Mouse (Mus musculus) liver, embryonic 16.5 days (tissue): ENCODE data around the gene Gm47791. TPM values are rescaled to one million over a fixed set of nuclear protein-coding genes. Genes with fewer than 3 reads are reported as not detected.

Experiments
- ATAC-seq: fragments of 200-750 bp; cut with Nextera tagmentation; 2 replicates; pipeline ENCODE4 v1.8.0; 2017; ENCODE audit warnings: low read depth, mild to moderate bottlenecking, moderate number of reproducible peaks, moderate library complexity
- H3K27ac ChIP-seq: fragments of 300-500 bp; sonication (generic); 2 replicates; pipeline ENCODE4 v1.5.1; 2014; ENCODE audit warnings: mild to moderate bottlenecking, low read length
- H3K27me3 ChIP-seq: fragments of 300-500 bp; sonication (generic); 2 replicates; pipeline ENCODE4 v1.6.1; 2014; ENCODE audit warnings: low read depth, low read length, mixed read lengths; ENCODE audit not compliant: control insufficient read depth, insufficient read depth
- H3K36me3 ChIP-seq: fragments of 300-500 bp; sonication (generic); 2 replicates; pipeline ENCODE4 v1.6.1; 2014; ENCODE audit warnings: mild to moderate bottlenecking; ENCODE audit not compliant: control insufficient read depth, insufficient read depth
- H3K4me1 ChIP-seq: fragments of 300-500 bp; sonication (generic); 2 replicates; pipeline ENCODE4 v1.6.1; 2014; ENCODE audit warnings: low read depth, low read length, mixed read lengths; ENCODE audit not compliant: control insufficient read depth
- H3K4me2 ChIP-seq: fragments of 300-500 bp; sonication (generic); 2 replicates; pipeline ENCODE4 v1.6.1; 2014; ENCODE audit warnings: low read depth, low read length, mixed read lengths
- H3K4me3 ChIP-seq: fragments of 300-500 bp; sonication (generic); 2 replicates; pipeline ENCODE4 v1.5.1; 2014; ENCODE audit warnings: low read depth, mild to moderate bottlenecking, low read length
- H3K9ac ChIP-seq: fragments of 300-500 bp; sonication (generic); 2 replicates; pipeline ENCODE4 v1.6.1; 2014; ENCODE audit warnings: low read depth, low read length
- H3K9me3 ChIP-seq: fragments of 300-500 bp; sonication (generic); replicated peaks from 2 replicates; pipeline ENCODE4 v1.6.1; 2016; ENCODE audit warnings: low read length; ENCODE audit not compliant: control insufficient read depth
- WGBS: fragments of 180-500 bp; shearing (Covaris S2); extraction: QIAGEN DNeasy Blood & Tissue Kit; methylation state at CpG from one replicate; pipeline ENCODE4 v1.1.7; 2014; ENCODE audit not compliant: insufficient replicate concordance; 5-methylcytosine and 5-hydroxymethylcytosine counted together
- polyA plus RNA-seq: library from polyadenylated mRNA; unstranded; fragments of >200 nt; fragmentation: Nextera tagmentation; extraction: Ambion mirVana; gene quantifications from 2 replicates; pipeline ENCODE4 v1.2.1, GENCODE M21; 2015

Gm47791 gene
- polyA plus RNA-seq, 1 experiment from 2014 or later, result not detected

- whole genome bisulfite sequencing, result 69% methylated on average over 5 of the region's 5 CpGs
- no peak overlapping the region for H3K4me2 ChIP-seq
- no peak for ATAC-seq
- no peak overlapping the region for H3K4me3 ChIP-seq
- no peak overlapping the region for H3K9ac ChIP-seq
- no peaks in the 10 kb centered on the region for H3K9me3 ChIP-seq
- H3K27ac ChIP-seq, result no peak overlapping the region
- no peaks in the 10 kb centered on the region for H3K36me3 ChIP-seq
- H3K27me3 ChIP-seq, result no peaks in the 10 kb centered on the region
- H3K4me1 ChIP-seq, result no peaks in the 10 kb centered on the region
These were observed 2.2 kb upstream of the Gm47791 start for GRCm38 (mm10) chr1:82773208-82773607.

GRCm38 (mm10) chr1:82772428-82772827 lies 1.4 kb upstream of the Gm47791 start:
- Histone ChIP-seq H3K27ac (no peak overlapping the region), H3K4me2 (no peak overlapping the region), H3K27me3 (no peaks in the 10 kb centered on the region), H3K36me3 (no peaks in the 10 kb centered on the region), H3K4me3 (no peak overlapping the region), H3K4me1 (no peaks in the 10 kb centered on the region), H3K9me3 (no peaks in the 10 kb centered on the region), H3K9ac (no peak overlapping the region)
- WGBS, result 51% methylated on average over 4 of the region's 4 CpGs
- no peak for ATAC-seq

DNA sequence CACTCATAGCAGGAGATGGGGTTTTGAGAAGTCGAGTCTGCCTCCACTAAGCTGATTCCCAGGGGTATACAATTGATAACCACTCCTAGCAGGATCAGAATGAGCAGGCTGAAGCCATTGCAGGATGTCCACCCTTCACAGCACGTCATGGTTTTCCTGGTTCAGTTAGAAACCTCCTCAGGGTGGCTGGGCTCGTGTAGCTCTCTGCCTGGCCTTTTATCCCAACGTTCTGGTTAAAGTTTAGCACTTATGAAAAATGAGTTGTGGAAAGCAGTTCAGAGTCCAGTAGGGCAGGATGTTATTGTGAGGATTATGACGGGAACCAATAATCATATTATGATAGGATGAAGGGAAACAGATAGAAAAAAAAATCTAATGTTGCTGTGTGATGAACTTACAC lies 2.8 kb downstream of the Gm47791 start, which contains the start of gene Tm4sf20:
Gene Tm4sf20, minus strand, starts transcription at position 193 of the 400 bp plus-strand sequence.
- Histone ChIP-seq H3K4me3 (no peak within 1 kb of the TSS), H3K9ac (no peak within 1 kb of the TSS), H3K9me3 (no peaks in the 10 kb centered on the region), H3K36me3 (no peaks in the 10 kb centered on the region), H3K27me3 (no peaks in the 10 kb centered on the region), H3K4me2 (no peak within 1 kb of the TSS), H3K27ac (no peak within 1 kb of the TSS), H3K4me1 (no peaks in the 10 kb centered on the region)
- 39% methylated on average over 5 of the region's 5 CpGs for WGBS
- no peak for ATAC-seq

- Histone ChIP-seq H3K36me3 (no peaks in the 10 kb centered on the region), H3K9ac (no peak overlapping the region), H3K4me3 (no peak overlapping the region), H3K27me3 (no peaks in the 10 kb centered on the region), H3K9me3 (no peaks in the 10 kb centered on the region), H3K4me2 (no peak overlapping the region), H3K4me1 (no peaks in the 10 kb centered on the region), H3K27ac (no peak overlapping the region)
- 61% methylated on average over 4 of the region's 4 CpGs for WGBS
- no peak for ATAC-seq
These were observed 4.4 kb downstream of the Gm47791 start for GRCm38 (mm10) chr1:82766641-82767040.

- no peak overlapping the region for H3K9ac ChIP-seq
- H3K4me1 ChIP-seq, result no peaks in the 10 kb centered on the region
- H3K27me3 ChIP-seq, result no peaks in the 10 kb centered on the region
- no peaks in the 10 kb centered on the region for H3K36me3 ChIP-seq
- no peak for ATAC-seq
- H3K27ac ChIP-seq, result no peak overlapping the region
- H3K9me3 ChIP-seq, result no peaks in the 10 kb centered on the region
- no peak overlapping the region for H3K4me3 ChIP-seq
- 47% methylated on average over 1 of the region's 1 CpGs for WGBS
- H3K4me2 ChIP-seq, result no peak overlapping the region
These were observed 4.8 kb downstream of the Gm47791 start for GRCm38 (mm10) chr1:82766227-82766626.

- Histone ChIP-seq H3K27me3 (no peaks in the 10 kb centered on the region), H3K4me1 (no peaks in the 10 kb centered on the region), H3K4me2 (no peak overlapping the region), H3K27ac (no peak overlapping the region), H3K9ac (no peak overlapping the region), H3K36me3 (no peaks in the 10 kb centered on the region), H3K9me3 (no peaks in the 10 kb centered on the region), H3K4me3 (no peak overlapping the region)
- ATAC-seq, result no peak
- WGBS, result 74% methylated on average over 1 of the region's 1 CpGs
These were observed 8.8 kb downstream of the Gm47791 start for GRCm38 (mm10) chr1:82762274-82762673.

- Histone ChIP-seq H3K36me3 (no peaks in the 10 kb centered on the region), H3K4me3 (no peak overlapping the region), H3K9ac (no peak overlapping the region), H3K4me2 (no peak overlapping the region), H3K27me3 (no peaks in the 10 kb centered on the region), H3K27ac (no peak overlapping the region), H3K9me3 (no peaks in the 10 kb centered on the region), H3K4me1 (no peaks in the 10 kb centered on the region)
- 0 out of 2 replicates have a peak, but pooled peaks have one; percentile 24 for ATAC-seq
- WGBS, result 64% methylated on average over 8 of the region's 8 CpGs
These were observed 9.4 kb downstream of the Gm47791 start for GRCm38 (mm10) chr1:82761454-82762169.

DNA sequence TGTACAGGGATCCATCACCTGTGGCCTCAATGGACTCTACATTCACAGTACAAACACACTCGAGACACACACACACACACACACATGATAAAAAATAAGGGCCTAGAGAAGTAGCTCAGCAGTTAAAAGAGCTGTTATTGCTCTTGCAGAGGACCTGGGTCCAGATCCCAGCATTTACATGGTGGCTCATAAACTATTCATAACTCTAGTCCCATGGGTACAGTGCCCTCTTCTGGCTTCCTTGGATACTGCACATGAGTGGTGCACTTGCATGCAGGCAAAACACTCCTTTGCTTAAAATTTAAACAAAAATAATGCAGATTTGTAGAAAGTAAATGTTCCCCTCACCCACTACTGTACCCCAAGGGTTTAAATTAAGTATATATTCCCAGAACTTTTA lies 11.5 kb downstream of the Gm47791 start:
- H3K9me3 ChIP-seq, result no peaks in the 10 kb centered on the region
- H3K9ac ChIP-seq, result no peak overlapping the region
- ATAC-seq, result peak; percentile 30; the same call in 1 of the 2 replicates
- no peak overlapping the region for H3K4me2 ChIP-seq
- H3K36me3 ChIP-seq, result peaks cover 13% of the 10 kb centered on the region
- 71% methylated on average over 1 of the region's 1 CpGs for WGBS
- H3K27ac ChIP-seq, result no peak overlapping the region
- no peak overlapping the region for H3K4me3 ChIP-seq
- no peaks in the 10 kb centered on the region for H3K4me1 ChIP-seq
- no peaks in the 10 kb centered on the region for H3K27me3 ChIP-seq

- no peak overlapping the region for H3K4me3 ChIP-seq
- 54% methylated on average over 2 of the region's 2 CpGs for WGBS
- H3K27me3 ChIP-seq, result no peaks in the 10 kb centered on the region
- peaks cover 5% of the 10 kb centered on the region for H3K36me3 ChIP-seq
- no peak overlapping the region for H3K27ac ChIP-seq
- no peak overlapping the region for H3K4me2 ChIP-seq
- H3K9me3 ChIP-seq, result no peaks in the 10 kb centered on the region
- peak; percentile 48; the same call in 1 of the 2 replicates for ATAC-seq
- no peaks in the 10 kb centered on the region for H3K4me1 ChIP-seq
- no peak overlapping the region for H3K9ac ChIP-seq
These were observed 23.2 kb downstream of the Gm47791 start for GRCm38 (mm10) chr1:82747714-82748452.
